Comparison of ENCODE assay signal across 8 mouse cellular contexts in genomic region chr10:78462945-78463768, GRCm38 (mm10). TPM values are rescaled to one million over a fixed set of nuclear protein-coding genes. Genes with fewer than 3 reads are reported as not detected.
DNase-seq lines count a peak whose midpoint lies in the region; ATAC-seq and TF ChIP-seq lines count a peak whose summit lies in the region.

No protein-coding gene starts in this region.

- no peaks in the 10 kb centered on the region for H3K9me3 ChIP-seq in heart, embryonic 13.5 days

- no peak for TF ChIP-seq CTCF in bone marrow macrophage, adult 2 months (IDR thresholded peaks at IDR 0.05; ENCODE audit: low read depth, low read length)

- peak overlapping the region; percentile 79 for H3K4me3 ChIP-seq in heart, embryonic 13.5 days
- H3K4me3 ChIP-seq in bone marrow macrophage, adult 2 months (ENCODE audit: insufficient read depth, low read length): peak overlapping the region; percentile 93
- peak overlapping the region; percentile 91 for H3K4me3 ChIP-seq in macrophage (ENCODE audit: inconsistent target)

- 75% methylated on average over 8 of the region's 8 CpGs for WGBS in heart, embryonic 13.5 days
- WGBS in macrophage (ENCODE audit: missing documents): 83% methylated on average over 8 of the region's 8 CpGs

- peaks cover 37% of the 10 kb centered on the region for H3K4me1 ChIP-seq in heart, embryonic 13.5 days
- H3K4me1 ChIP-seq in bone marrow macrophage, adult 2 months (ENCODE audit: control insufficient read depth, insufficient read depth, low read length): peaks cover 58% of the 10 kb centered on the region

- no peak for DNase-seq in heart, adult 9 months (ENCODE audit: low spot score in 2 of 2)
- DNase-seq in kidney, adult 11 months: peak; percentile 75
- no peak for DNase-seq in ovary, adult 18-20 months (ENCODE audit: low spot score)
- no peak for DNase-seq in B cell, adult 2 months
- DNase-seq in cerebellum, postnatal 25 days: no peak

- no peak for TF ChIP-seq POLR2A in bone marrow macrophage, adult 2 months (IDR thresholded peaks at IDR 0.05; ENCODE audit: borderline replicate concordance, low read depth, low read length)

- peak overlapping the region; percentile 14; the same call in 1 of the 2 replicates for H3K9ac ChIP-seq in heart, embryonic 13.5 days

- H3K36me3 ChIP-seq in heart, embryonic 13.5 days: no peaks in the 10 kb centered on the region
- no peaks in the 10 kb centered on the region for H3K36me3 ChIP-seq in macrophage (ENCODE audit: inconsistent target)

- peaks cover 4% of the 10 kb centered on the region; the same call in 1 of the 2 replicates for H3K27me3 ChIP-seq in heart, embryonic 13.5 days (replicated peaks)

- peak overlapping the region; percentile 100 for H3K4me2 ChIP-seq in heart, embryonic 13.5 days

- H3K27ac ChIP-seq in heart, embryonic 13.5 days (replicated peaks): no peak overlapping the region
- no peak overlapping the region for H3K27ac ChIP-seq in bone marrow macrophage, adult 2 months (ENCODE audit: insufficient read depth, low read depth, low read length)
- peak overlapping the region; percentile 78 for H3K27ac ChIP-seq in macrophage

- peaks cover 66% of the 10 kb centered on the region for H3K79me2 ChIP-seq in macrophage (ENCODE audit: inconsistent target)

- ATAC-seq in heart, embryonic 13.5 days (ENCODE audit: extremely low read depth, insufficient number of reproducible peaks, low FRiP score, low TSS enrichment): no peak

RNA-seq across cellular contexts. Expression of gene Pdxk, which starts 1.6 kb away (rescaled TPM):
- 5.6 and 5.8 TPM in 2 replicates for polyA plus RNA-seq in heart, embryonic 13.5 days (2015; fragmentation: Nextera tagmentation; extraction: Ambion mirVana)
- polyA plus RNA-seq in bone marrow macrophage, adult 2 months (2012; ENCODE audit: insufficient read depth, insufficient read length, missing spikeins): 112 and 121 TPM in 2 replicates
- 100 to 1,000 TPM in 5 of 26 experiments, 10 to 100 TPM in 18, 1 to 10 TPM in 3; 5.2 to 163 (median 28.1) TPM for total RNA-seq in macrophage (2018; cell fraction: chromatin; rRNA removed)
- 100 to 1,000 TPM in 25 of 26 experiments, 10 to 100 TPM in 1; 79.3 to 334 (median 151) TPM for total RNA-seq in macrophage (2018; cell fraction: cytosol; rRNA removed)
- 100 to 1,000 TPM in 9 of 26 experiments, 10 to 100 TPM in 17; 27.6 to 223 (median 87.2) TPM for total RNA-seq in macrophage (2018; cell fraction: nucleus; rRNA removed)
- 172 to 209 TPM (median 200 TPM) in 3 replicates for polyA plus RNA-seq in macrophage (2018)

RNA-seq across cellular contexts. Expression of gene Cstb, which starts 37.7 kb away (rescaled TPM):
- polyA plus RNA-seq in heart, embryonic 13.5 days (2015; fragmentation: Nextera tagmentation; extraction: Ambion mirVana): 98.8 and 114 TPM in 2 replicates
- polyA plus RNA-seq in bone marrow macrophage, adult 2 months (2012; ENCODE audit: insufficient read depth, insufficient read length, missing spikeins): 742 and 743 TPM in 2 replicates
- total RNA-seq in macrophage (2018; cell fraction: chromatin; rRNA removed): 10 to 100 TPM; 13.6 to 78.0 (median 27.4) TPM
- total RNA-seq in macrophage (2018; cell fraction: cytosol; rRNA removed): 1,000 to 10,000 TPM; 1,179 to 1,787 (median 1,377) TPM
- 100 to 1,000 TPM in 24 of 26 experiments, 10 to 100 TPM in 2; 88.7 to 281 (median 189) TPM for total RNA-seq in macrophage (2018; cell fraction: nucleus; rRNA removed)
- polyA plus RNA-seq in macrophage (2018): 1,283 to 1,841 TPM (median 1,659 TPM) in 3 replicates

RNA-seq across cellular contexts. Expression of gene Rrp1, which starts 50.3 kb away (rescaled TPM):
- polyA plus RNA-seq in heart, embryonic 13.5 days (2015; fragmentation: Nextera tagmentation; extraction: Ambion mirVana): 220 and 237 TPM in 2 replicates
- 138 and 145 TPM in 2 replicates for polyA plus RNA-seq in bone marrow macrophage, adult 2 months (2012; ENCODE audit: insufficient read depth, insufficient read length, missing spikeins)
- 100 to 1,000 TPM; 108 to 308 (median 161) TPM for total RNA-seq in macrophage (2018; cell fraction: chromatin; rRNA removed)
- total RNA-seq in macrophage (2018; cell fraction: cytosol; rRNA removed): 100 to 1,000 TPM in 22 of 26 experiments, 10 to 100 TPM in 4; 85.9 to 140 (median 115) TPM
- 100 to 1,000 TPM in 21 of 26 experiments, 10 to 100 TPM in 5; 89.5 to 176 (median 115) TPM for total RNA-seq in macrophage (2018; cell fraction: nucleus; rRNA removed)
- 115 to 224 TPM (median 150 TPM) in 3 replicates for polyA plus RNA-seq in macrophage (2018)

RNA-seq across cellular contexts. Expression of gene Olfr1358, which starts 54.1 kb away (rescaled TPM):
- polyA plus RNA-seq in heart, embryonic 13.5 days (2015; fragmentation: Nextera tagmentation; extraction: Ambion mirVana): not detected in 2 replicates
- polyA plus RNA-seq in bone marrow macrophage, adult 2 months (2012; ENCODE audit: insufficient read depth, insufficient read length, missing spikeins): not detected in 2 replicates
- under 1 TPM in 1 of 26 experiments, not detected in 25; 0.83 TPM for total RNA-seq in macrophage (2018; cell fraction: chromatin; rRNA removed)
- total RNA-seq in macrophage (2018; cell fraction: cytosol; rRNA removed): not detected
- not detected for total RNA-seq in macrophage (2018; cell fraction: nucleus; rRNA removed)
- not detected in 3 replicates for polyA plus RNA-seq in macrophage (2018)

Comparison
In these comparisons a context has a peak if more than half of its experiments do, and no peak if none do; other contexts are left out.
1. RNA of gene Pdxk, which starts 1.6 kb away (polyA plus RNA-seq): 172 to 209 TPM in macrophage and 112 to 121 TPM in bone marrow macrophage, adult 2 months; 5.6 to 5.8 TPM in heart, embryonic 13.5 days; every median in the first group is over 10 times any median in the second.
2. Peak in every context shown above with its lines, with median percentiles within 50 percentile points of each other: H3K4me3 ChIP-seq.